ENCODE assay signal across 8 mouse cellular contexts in the genomic region with DNA sequence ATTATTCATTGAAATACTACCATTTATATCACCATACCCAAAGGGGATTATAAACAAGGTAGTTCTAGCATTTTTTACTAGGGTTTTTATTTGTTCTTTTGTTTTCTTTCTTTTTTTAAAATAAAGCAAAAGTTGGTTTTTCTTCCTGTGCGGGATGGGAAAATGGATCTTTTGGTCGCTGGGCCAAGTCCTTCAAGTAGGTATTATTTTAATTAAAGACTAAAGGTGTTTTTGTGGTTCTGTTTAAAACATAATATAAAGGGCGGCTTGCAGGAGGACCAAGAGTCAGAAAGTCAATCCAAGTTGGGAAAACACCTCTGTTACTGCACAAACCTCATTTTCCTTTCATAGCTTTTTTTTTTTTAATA. TPM values are rescaled to one million over a fixed set of nuclear protein-coding genes. Genes with fewer than 3 reads are reported as not detected.
DNase-seq lines count a peak whose midpoint lies in the region; ATAC-seq and TF ChIP-seq lines count a peak whose summit lies in the region.

No protein-coding gene starts in this region.

- no peaks in the 10 kb centered on the region for H3K9me3 ChIP-seq in lung, embryonic 16.5 days (ENCODE audit: control insufficient read depth, low read length)
- H3K9me3 ChIP-seq in forebrain, embryonic 10.5 days: no peaks in the 10 kb centered on the region
- H3K9me3 ChIP-seq in limb, embryonic 13.5 days: no peaks in the 10 kb centered on the region

- DNase-seq in lung, postnatal 4 days: no peak
- DNase-seq in forebrain, embryonic 10.5 days (ENCODE audit: extremely low spot score, low spot score): no peak
- DNase-seq in frontal cortex, adult 2 months (ENCODE audit: extremely low spot score in 1 of 2, low spot score in 1 of 2): no peak
- no peak for DNase-seq in spleen, postnatal 10 days (ENCODE audit: low spot score in 2 of 2)
- DNase-seq in kidney, adult 18-20 months: no peak

- H3K27me3 ChIP-seq in lung, embryonic 16.5 days (ENCODE audit: control insufficient read depth, insufficient read depth, low read depth, low read length): no peaks in the 10 kb centered on the region
- no peaks in the 10 kb centered on the region for H3K27me3 ChIP-seq in forebrain, embryonic 10.5 days (ENCODE audit: poor library complexity, severe bottlenecking)
- H3K27me3 ChIP-seq in limb, embryonic 13.5 days: no peaks in the 10 kb centered on the region
- H3K27me3 ChIP-seq in small intestine, adult 2 months (ENCODE audit: control insufficient read depth, insufficient read depth, low read length): no peaks in the 10 kb centered on the region

- peak overlapping the region; percentile 87 for H3K4me2 ChIP-seq in lung, embryonic 16.5 days (ENCODE audit: low read depth, low read length)
- peak overlapping the region; percentile 89 for H3K4me2 ChIP-seq in limb, embryonic 13.5 days (replicated peaks)

- ATAC-seq in lung, embryonic 16.5 days (ENCODE audit: low read depth): no peak
- no peak for ATAC-seq in limb, embryonic 13.5 days (ENCODE audit: low FRiP score, low read depth)

- peak overlapping the region; percentile 99 for H3K27ac ChIP-seq in lung, embryonic 16.5 days (ENCODE audit: low read length)
- peak overlapping the region; percentile 98 for H3K27ac ChIP-seq in forebrain, embryonic 10.5 days
- H3K27ac ChIP-seq in limb, embryonic 13.5 days: peak overlapping the region; percentile 99
- H3K27ac ChIP-seq in small intestine, adult 2 months (ENCODE audit: insufficient read depth, low read depth, low read length): peak overlapping the region; percentile 98

- H3K36me3 ChIP-seq in lung, embryonic 16.5 days (ENCODE audit: control insufficient read depth, insufficient read depth, low read length): 0 out of 2 replicates have a peak, but pooled peaks cover 6% of the 10 kb centered on the region
- peaks cover 33% of the 10 kb centered on the region for H3K36me3 ChIP-seq in forebrain, embryonic 10.5 days (replicated peaks)
- H3K36me3 ChIP-seq in limb, embryonic 13.5 days: peaks cover 15% of the 10 kb centered on the region; the same call in 1 of the 2 replicates
- peaks cover 8% of the 10 kb centered on the region for H3K36me3 ChIP-seq in small intestine, adult 2 months (ENCODE audit: control insufficient read depth, insufficient read depth, low read length)

- H3K4me3 ChIP-seq in lung, embryonic 16.5 days (ENCODE audit: low read length): peak overlapping the region; percentile 59
- peak overlapping the region; percentile 71 for H3K4me3 ChIP-seq in forebrain, embryonic 10.5 days
- H3K4me3 ChIP-seq in limb, embryonic 13.5 days: peak overlapping the region; percentile 56
- peak overlapping the region; percentile 90 for H3K4me3 ChIP-seq in small intestine, adult 2 months (ENCODE audit: low read depth, low read length)

- WGBS in lung, embryonic 16.5 days: 47% methylated on average over 3 of the region's 3 CpGs
- WGBS in forebrain, embryonic 10.5 days: 9% methylated on average over 3 of the region's 3 CpGs
- 18% methylated on average over 3 of the region's 3 CpGs for WGBS in limb, embryonic 13.5 days
- 18% methylated on average over 3 of the region's 3 CpGs for WGBS in small intestine, adult 2 months

- no peak for TF ChIP-seq CTCF in small intestine, adult 2 months (IDR thresholded peaks at IDR 0.05; ENCODE audit: extremely low read depth, insufficient read length, insufficient replicate concordance, low read depth, low read length)

- peaks cover 35% of the 10 kb centered on the region for H3K4me1 ChIP-seq in lung, embryonic 16.5 days (replicated peaks; ENCODE audit: control insufficient read depth, insufficient read depth, low read length)
- peaks cover 87% of the 10 kb centered on the region for H3K4me1 ChIP-seq in forebrain, embryonic 10.5 days
- peaks cover 55% of the 10 kb centered on the region for H3K4me1 ChIP-seq in limb, embryonic 13.5 days
- H3K4me1 ChIP-seq in small intestine, adult 2 months (ENCODE audit: control insufficient read depth, insufficient read depth, insufficient read length, low read length): peaks cover 2% of the 10 kb centered on the region; the same call in 1 of the 2 replicates

- TF ChIP-seq POLR2A in small intestine, adult 2 months (IDR thresholded peaks at IDR 0.05; ENCODE audit: low read depth, low read length): no peak

- peak overlapping the region; percentile 92 for H3K9ac ChIP-seq in lung, embryonic 16.5 days (ENCODE audit: low read length)
- peak overlapping the region; percentile 87 for H3K9ac ChIP-seq in limb, embryonic 13.5 days

RNA-seq across cellular contexts. Expression of gene Cdkn1b, which starts 6.1 kb away (rescaled TPM):
- polyA plus RNA-seq in lung, embryonic 16.5 days (2015; fragmentation: Nextera tagmentation; extraction: Ambion mirVana): 20.0 and 21.7 TPM in 2 replicates
- 17.9 and 19.0 TPM in 2 replicates for polyA plus RNA-seq in forebrain, embryonic 10.5 days (2016; fragmentation: Nextera tagmentation; extraction: Ambion mirVana)
- 20.4 and 22.3 TPM in 2 replicates for polyA plus RNA-seq in limb, embryonic 13.5 days (2015; fragmentation: Nextera tagmentation; extraction: Ambion mirVana)
- polyA plus RNA-seq in small intestine, adult 2 months (2012; rRNA removed): 5.8 and 16.3 TPM in 2 replicates
- 28.7 and 30.1 TPM in 2 replicates for polyA plus RNA-seq in frontal cortex, adult 2 months (2012; rRNA removed)

RNA-seq across cellular contexts. Expression of gene Gpr19, which starts 27.9 kb away (rescaled TPM):
- 10.4 and 11.7 TPM in 2 replicates for polyA plus RNA-seq in lung, embryonic 16.5 days (2015; fragmentation: Nextera tagmentation; extraction: Ambion mirVana)
- polyA plus RNA-seq in forebrain, embryonic 10.5 days (2016; fragmentation: Nextera tagmentation; extraction: Ambion mirVana): 28.7 and 28.8 TPM in 2 replicates
- polyA plus RNA-seq in limb, embryonic 13.5 days (2015; fragmentation: Nextera tagmentation; extraction: Ambion mirVana): 7.3 and 8.2 TPM in 2 replicates
- 1.8 and 6.7 TPM in 2 replicates for polyA plus RNA-seq in small intestine, adult 2 months (2012; rRNA removed)
- 27.8 and 28.2 TPM in 2 replicates for polyA plus RNA-seq in frontal cortex, adult 2 months (2012; rRNA removed)

RNA-seq across cellular contexts. Expression of gene Apold1, which starts 55.2 kb away (rescaled TPM):
- 1.8 and 1.9 TPM in 2 replicates for polyA plus RNA-seq in lung, embryonic 16.5 days (2015; fragmentation: Nextera tagmentation; extraction: Ambion mirVana)
- 2.5 and 3.1 TPM in 2 replicates for polyA plus RNA-seq in forebrain, embryonic 10.5 days (2016; fragmentation: Nextera tagmentation; extraction: Ambion mirVana)
- polyA plus RNA-seq in limb, embryonic 13.5 days (2015; fragmentation: Nextera tagmentation; extraction: Ambion mirVana): 4.4 and 5.0 TPM in 2 replicates
- polyA plus RNA-seq in small intestine, adult 2 months (2012; rRNA removed): 0.43 and 0.63 TPM in 2 replicates
- 11.7 and 14.8 TPM in 2 replicates for polyA plus RNA-seq in frontal cortex, adult 2 months (2012; rRNA removed)
